Mouse (Mus musculus) A20 (cell line): ENCODE measurements around the gene Hnrnpa1.
"Not testable (repeated sequence)": the region's sequence is repeated elsewhere in the genome, so short reads cannot be mapped to it uniquely, and the experiment has no call there.

Experiments
- DNase-seq: peaks from one replicate; pipeline ENCODE4 v3.0.0-alpha.2; 2011; ENCODE audit warnings: low read depth, low spot score

The Hnrnpa1 gene

DNA sequence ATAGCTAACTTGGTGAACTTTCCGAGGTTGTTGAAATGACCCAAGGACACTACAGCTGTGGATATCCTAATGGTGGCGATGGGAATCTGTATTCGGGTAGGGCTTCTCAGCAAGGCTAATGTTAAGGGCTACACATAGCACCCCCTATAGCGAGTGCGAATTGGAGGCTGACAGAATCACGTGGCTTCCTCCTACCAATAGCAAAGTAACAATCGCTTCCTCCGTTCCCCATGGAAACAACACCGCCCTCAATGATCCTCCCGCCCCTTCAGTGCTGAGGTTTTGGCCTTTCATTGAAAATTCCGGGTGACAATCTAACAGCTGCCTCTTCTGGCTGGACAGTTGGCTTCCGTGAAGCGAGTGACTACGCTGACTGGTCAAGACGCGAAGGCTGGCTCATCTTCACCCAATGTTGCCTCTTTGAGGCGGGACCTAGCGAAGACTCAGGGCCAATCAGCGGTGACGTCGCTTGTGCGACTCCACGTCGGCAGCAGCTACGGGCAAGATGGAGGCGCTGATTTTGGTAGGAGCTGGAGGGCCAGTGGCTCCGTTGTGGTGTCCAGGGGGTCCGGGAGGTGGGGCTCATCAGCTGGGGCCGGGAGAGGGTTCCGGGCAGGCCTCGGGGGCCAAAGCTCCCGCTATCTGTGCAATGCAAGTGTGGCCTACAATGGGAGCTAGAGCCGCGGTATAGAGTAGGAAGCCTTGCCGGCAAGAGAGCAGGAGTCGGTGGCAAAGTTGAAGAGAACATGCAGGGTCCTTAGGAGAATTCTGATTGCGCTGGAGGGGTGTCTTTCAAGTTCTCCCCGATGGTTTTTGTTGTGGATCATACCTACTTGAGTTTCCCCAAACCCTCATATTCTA lies 32.4 kb downstream of the Hnrnpa1 start, which contains the start of gene Copz1:
Gene Copz1, plus strand, starts transcription at position 296 of the 861 bp plus-strand sequence.
- peak; percentile 98 for DNase-seq

DNA sequence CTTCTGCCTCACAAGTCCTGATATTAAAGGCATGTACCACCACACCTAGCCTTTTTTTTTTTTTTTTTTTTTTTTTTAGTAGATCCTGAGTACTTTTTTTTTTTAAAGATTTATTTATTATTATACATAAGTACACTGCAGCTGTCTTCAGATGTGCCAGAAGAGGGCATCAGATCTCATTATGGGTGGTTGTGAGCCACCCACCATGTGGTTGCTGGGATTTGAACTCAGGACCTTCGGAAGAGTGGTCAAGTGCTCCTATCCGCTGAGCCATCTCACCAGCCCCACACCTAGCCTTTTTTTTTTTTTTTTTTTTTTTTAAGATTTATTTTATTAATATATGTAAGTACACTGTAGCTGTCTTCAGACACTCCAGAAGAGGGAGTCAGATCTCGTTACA lies 35.7 kb downstream of the Hnrnpa1 start:
- not testable (repeated sequence) for DNase-seq

DNA sequence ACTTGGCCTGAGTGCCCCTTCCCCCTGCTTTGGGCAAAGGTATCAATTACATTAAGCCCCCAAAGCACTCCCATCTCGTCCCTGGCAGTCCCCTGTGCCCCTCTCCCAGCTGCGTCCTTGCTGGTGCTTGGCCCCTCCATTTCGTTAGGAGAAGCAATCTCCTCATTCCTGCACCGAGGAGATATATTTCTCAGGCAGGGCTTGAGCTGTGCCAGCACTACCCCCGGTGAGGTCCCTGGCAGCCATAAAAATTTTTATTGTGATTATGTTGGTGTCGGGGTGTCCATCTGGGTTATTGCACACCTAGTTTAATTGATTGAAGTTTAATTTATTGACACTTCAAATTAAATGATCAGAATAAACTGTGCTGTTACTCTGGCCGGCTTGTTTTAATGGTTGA lies 37.7 kb downstream of the Hnrnpa1 start:
- DNase-seq, result no peak

DNA sequence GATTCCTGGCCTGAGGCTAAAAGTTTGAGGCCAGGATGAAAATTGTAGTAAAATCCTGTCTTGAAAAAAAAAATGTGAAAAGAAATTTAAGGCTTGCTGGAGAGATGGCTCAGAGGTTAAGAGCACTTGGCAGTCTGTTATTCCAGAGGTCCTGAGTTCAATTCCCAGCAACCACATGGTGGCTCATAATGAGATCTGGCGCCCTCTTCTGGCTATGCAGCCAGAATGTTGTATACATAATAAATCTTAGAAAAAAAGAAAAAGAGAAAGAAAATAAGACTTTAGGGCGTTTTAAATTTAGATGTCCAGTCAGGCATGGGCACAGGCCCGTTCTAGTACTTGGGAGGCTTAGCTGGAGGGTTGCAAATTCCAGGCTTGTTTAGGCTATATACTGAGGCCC lies 39.5 kb downstream of the Hnrnpa1 start:
- DNase-seq, result peak; percentile 48

DNA sequence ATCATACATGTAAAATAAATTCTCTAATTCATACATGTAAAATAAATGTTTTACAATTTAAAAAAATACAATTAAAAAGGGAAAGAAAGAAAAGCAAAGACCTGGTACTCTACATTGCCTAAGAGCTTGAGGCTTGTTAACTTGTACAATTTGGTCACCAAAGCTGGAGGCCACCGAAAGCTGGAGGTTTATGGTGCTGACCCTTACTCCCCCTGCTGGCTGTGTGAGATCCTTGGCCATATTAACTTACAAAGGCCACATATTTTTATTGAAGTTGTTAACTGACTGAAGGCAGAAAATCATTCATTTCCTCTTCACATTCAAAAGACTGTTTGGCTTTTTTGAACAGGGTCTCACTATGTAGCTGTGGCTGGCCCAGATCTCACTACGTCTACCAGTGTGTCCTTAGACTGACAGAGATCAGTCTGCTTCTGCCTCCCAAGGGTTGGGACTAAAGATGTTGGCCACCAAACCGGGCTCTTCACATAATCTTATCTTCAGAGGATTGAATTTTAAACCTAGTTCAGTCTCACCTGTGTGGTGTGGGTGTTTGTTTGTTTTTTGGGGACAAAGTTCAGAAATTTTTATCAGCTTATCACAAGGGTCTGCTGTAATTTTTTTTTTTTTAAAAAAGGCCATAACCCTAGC lies 40.7 kb downstream of the Hnrnpa1 start:
- peak; percentile 68 for DNase-seq

DNA sequence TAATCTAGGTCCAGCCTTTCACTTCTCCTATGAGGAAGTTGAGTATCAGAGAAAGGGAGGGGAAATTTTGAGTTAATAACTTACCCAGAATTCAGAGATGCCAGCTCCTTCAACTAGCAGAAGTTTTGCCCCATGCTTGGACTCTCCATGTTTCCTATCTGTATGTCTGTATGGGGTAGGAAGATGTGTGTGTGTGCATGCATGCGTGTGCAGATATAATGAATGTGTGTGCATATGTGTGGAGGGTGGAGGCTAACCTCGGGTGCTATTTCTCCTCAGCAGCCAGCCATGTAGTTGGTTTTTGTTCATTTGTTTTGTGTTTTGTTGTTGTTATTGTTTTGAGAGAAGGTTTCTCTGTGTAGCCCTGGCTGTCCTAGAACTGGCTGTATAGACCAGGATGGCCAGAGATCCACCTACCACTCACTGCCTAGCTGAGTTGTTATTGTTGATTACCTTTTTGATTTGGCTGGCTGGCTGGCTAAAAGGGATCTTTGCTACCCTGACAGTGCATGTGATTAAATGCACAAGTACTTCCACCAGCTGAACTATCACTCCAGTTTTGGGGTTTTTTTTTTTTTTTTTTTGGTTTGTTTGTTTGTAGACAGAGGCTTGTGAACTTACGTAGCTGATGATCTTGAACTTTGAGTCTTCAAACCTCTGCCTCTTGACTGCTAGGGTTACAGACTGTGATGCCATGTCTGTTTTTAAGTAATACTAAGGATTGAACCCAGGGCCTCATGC lies 41.4 kb downstream of the Hnrnpa1 start:
- no peak for DNase-seq

DNA sequence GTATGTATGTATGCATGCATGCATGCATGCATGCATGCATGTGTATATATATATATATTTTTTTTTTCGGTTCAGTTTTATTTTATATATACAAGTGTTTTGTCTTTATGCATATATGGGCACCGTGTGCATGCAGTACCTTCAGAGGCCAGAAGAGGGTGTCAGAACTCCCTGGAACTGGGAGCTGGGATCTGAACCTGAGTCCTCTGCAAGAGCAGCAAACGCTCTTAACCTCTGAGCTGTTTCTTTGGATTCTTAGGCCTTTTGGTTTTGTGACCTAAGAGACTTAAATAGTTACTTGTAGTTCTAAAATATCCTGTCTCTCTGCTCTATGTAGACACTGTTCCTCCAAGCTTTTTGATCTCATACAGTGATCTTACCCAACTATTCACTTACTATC lies 43.8 kb downstream of the Hnrnpa1 start:
- DNase-seq, result peak; percentile 63

DNA sequence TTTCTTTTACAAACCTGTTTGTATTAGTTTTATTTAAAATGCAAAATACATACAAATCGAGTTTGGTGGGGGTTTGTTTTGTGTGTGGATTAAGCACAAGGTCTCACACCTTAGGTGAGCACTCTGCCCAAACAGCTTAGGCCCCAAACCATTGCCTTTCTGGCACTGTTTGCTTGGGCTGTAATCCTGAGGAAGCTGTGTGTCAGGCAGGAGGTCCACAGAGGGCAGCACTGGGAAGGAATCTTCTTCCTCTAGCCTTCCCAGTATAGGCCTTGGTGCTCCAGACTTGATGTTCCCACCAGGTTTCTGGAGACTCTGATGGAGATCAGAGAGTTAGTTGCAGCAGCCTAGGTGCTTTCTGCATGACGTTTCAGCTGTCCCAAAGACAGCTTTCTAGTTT lies 44.4 kb downstream of the Hnrnpa1 start:
- no peak for DNase-seq

DNA sequence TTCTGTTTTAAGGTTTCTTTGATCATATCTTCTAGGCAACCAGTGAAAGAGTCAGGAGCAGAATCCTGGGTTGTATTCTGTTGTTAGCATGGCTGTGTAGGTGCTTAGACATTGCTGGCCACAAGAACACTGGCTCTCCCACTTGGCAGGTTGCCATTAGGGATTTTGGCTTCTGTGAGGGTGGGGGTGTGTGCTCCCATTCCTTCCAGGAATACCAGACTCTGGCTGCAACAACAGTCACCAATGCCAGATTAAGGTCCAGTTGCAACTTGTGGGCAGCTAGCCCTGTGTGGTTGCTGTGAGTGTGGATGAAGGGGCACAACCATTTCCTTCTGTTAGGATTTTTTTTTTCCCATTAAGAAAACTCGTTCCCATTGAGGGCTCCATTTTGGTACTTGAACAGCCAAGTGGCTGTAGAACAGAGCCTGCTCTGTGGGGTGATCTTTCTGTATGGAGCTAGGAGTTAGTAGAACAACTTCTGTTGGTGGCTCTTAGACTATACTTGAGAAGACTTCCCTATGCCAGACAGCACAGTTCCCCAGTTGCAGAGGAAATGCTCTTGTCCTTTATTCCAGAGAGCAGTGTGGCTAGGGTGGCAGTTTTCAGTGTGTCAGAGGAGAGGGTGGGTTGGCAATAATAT lies 45.7 kb downstream of the Hnrnpa1 start:
- DNase-seq, result no peak

DNA sequence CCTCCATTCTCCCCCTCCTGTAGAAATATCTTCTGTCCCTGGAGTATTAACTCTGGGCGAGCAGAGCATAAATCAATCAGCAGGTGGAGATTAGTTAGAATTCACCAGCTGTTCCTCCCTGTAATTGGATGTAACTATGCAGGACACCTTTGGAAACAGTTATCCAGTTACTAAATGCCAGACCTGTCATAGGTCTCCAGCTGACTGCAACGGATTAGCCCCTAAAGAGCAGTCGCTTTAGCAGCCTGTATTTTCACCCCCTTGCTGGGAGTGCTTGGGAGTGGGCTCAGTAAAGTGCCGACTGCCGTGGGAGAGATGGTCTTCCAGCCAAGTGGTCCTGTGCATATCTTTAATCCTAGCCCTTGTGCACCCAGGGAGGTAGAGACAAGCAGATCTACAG lies 49.4 kb downstream of the Hnrnpa1 start:
- no peak for DNase-seq

DNA sequence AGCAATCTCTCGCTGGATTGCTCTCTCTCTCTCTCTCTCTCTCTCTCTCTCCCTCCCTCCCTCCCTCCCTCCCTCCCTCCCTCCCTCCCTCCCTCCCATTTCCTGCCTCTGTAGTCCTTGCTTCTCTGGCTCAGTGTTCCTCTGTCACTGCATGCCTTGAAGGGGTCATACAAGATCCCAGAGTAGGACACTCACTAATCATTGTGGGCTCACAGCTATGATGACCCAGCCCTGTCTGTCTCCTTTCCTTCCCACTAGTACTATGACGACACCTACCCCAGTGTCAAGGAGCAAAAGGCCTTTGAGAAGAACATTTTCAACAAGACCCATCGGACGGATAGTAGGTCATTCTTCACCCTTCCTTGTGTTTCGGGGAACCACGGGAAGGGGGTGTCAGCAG lies 50.2 kb downstream of the Hnrnpa1 start:
- DNase-seq, result no peak

DNA sequence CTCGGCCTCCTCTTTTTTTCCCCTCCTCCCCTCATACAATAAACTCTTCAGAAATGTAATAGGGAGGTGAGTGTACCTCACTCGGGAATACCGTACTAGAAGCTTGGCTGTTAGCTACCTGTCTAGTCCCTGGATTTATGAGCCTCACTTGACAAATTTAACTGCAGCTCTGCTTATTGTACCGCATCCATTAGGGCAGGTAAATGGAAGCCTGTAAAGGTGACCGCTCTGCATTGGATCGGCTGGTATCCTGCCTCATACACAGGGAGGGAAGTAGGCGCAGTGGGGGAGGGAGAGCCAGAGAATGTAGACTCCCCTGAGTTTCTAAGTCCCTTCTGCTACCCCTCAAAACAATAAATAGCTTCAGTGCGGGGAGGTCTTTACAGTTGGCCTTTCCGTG lies 50.6 kb downstream of the Hnrnpa1 start:
- no peak for DNase-seq

DNA sequence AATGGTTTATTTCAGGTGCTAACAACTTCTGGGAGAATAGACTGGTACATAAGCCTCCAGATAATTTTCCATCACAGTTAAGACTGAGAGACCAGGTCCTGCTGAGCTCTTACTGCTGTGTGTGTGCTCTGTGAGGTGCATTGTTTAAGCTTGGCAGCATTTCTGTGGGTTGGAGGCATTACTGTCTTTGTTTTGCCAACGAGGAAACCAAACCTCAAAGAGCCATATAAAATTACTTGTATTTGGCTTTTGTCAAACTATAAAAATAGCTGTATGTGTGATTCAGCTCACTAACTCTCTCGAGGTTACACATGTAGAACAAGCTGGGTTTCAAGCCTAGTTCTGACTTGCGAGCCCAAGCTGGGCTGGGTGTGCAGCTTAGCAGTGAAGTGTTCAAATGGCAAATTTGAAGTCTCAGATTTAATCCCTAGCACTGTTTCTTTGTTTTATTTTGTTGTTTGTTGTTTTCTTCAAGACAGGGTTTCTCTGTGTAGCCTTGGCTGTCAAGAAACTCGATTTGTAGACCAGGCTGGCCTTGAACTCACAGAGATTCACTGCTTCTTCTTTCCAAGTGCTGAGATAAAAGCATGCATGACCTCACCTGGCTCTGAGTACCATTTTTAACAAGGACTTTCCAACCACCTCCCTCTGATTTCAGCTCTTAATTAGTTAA lies 52.6 kb downstream of the Hnrnpa1 start:
- no peak for DNase-seq

DNA sequence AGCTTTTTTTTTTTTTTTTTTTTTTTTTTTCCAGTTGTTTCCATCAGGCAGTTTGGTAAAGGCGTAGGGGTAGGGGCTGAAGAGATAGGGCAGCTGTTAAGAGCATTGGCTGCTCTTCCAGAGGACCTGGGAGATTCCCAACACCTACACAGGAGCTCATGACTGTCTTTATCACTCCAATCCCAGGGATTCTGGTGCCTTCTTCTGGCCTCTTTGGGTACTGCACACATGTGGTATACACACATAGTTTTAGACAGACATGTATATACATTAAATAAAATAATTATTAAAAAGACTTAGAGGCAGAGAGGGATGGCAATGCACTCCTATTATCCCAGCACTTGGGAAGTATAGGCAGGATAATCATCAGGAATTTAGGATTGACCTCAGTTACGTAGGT lies 53.1 kb downstream of the Hnrnpa1 start:
- no peak for DNase-seq

DNA sequence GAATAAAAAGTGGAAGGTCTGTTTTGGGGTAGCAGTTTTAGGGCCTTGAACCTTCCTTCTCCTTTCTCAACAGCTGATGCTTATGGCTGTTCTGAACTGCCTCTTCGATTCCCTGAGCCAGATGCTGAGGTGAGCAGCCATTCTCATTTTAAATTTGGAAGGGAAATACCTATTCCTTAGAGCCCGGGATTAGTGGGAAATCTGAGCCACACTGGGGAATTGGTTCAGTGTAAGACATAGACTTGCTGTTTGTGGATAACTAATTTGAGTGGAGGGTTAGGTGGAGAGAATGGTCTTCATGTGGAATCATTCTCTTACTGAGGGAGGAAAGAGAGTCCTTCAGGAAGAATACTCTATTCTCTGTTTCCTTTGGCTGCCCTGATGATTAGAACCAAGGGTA lies 54.4 kb downstream of the Hnrnpa1 start:
- DNase-seq, result no peak

DNA sequence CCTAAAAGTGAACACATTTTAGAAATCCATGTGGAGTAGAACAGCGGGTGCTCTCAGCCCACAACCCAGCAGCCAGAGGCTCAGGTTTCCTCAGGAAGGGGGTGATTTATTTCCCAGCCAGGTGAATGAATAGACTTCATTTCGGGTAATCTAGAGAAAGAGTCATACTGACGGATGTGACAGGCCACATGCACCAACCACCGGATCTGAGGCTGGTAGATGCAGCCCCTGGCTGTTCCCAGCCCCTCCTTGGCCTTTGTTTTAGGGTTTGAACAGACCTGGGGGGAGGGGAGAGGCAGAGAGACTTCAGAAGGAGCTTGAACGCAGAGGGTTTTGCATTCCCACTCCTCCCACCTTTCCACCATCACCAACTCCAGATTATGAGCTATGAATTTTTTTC lies 55.6 kb downstream of the Hnrnpa1 start:
- no peak for DNase-seq
